Mouse (Mus musculus): Measurements from ENCODE around the gene Morc4.

The Morc4 gene

GRCm38 (mm10) chrX:139805918-139806317 is 65.6 kb downstream of the Morc4 start:
- no peak for DNase-seq (ENCODE audit: low read depth, low spot score)

DNA sequence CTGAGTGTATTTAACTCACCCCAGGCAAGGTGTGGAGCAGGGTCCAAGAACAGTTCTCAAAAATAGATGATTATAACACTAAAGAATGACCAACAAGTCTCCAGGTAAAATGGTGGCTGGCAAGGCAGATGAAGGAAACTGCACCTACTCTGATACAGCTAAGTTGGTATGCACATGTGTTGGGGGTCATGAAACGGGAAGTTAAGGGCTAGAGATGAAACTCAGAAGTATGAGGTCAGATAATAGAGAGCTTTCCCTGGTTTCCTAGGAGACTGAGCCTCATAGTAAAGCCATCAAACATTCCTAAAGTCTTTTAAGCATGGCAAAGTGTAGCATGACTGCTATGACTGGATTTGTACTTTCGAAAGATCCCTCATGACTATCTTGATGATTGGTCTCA is 68.4 kb downstream of the Morc4 start:
- DNase-seq (ENCODE audit: low read depth, low spot score), result no peak

- no peak for DNase-seq (ENCODE audit: low read depth, low spot score)
These were observed 71.0 kb downstream of the Morc4 start, which contains the start of gene Cldn2 for GRCm38 (mm10) chrX:139800406-139800878. TSS of gene Cldn2 (plus strand) at chrX:139800828.

- DNase-seq (ENCODE audit: low read depth, low spot score), result no peak
These were observed 71.5 kb downstream of the Morc4 start for GRCm38 (mm10) chrX:139799953-139800352.

- no peak for DNase-seq (ENCODE audit: low read depth, low spot score)
These were observed 73.6 kb downstream of the Morc4 start for GRCm38 (mm10) chrX:139797875-139798274.

- no peak for DNase-seq (ENCODE audit: low read depth, low spot score)
These were observed 75.4 kb downstream of the Morc4 start for GRCm38 (mm10) chrX:139796037-139796436.

GRCm38 (mm10) chrX:139794072-139794845 is 77.2 kb downstream of the Morc4 start:
- no peak for DNase-seq (ENCODE audit: low read depth, low spot score)

DNA sequence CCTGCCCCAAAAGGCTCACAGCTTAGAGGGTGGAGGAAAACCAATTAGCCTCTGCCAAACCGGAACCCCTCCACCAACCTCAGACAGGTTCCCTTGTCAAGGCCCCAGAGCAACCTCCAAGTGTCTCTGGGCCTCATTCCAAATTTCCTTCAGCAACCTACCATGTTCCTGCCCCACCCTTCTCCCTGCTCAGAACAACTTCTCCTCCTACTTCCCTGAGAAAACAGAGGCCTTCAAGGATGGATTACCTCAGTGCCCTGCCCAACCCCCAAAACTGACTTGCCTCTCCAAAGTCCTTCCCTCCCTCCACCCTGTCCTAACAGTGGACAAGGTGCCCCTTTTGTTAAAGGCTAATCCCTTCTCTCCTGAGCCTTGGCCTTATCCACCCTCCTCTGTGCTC is 85.7 kb downstream of the Morc4 start:
- no peak for DNase-seq (ENCODE audit: low read depth, low spot score)

DNA sequence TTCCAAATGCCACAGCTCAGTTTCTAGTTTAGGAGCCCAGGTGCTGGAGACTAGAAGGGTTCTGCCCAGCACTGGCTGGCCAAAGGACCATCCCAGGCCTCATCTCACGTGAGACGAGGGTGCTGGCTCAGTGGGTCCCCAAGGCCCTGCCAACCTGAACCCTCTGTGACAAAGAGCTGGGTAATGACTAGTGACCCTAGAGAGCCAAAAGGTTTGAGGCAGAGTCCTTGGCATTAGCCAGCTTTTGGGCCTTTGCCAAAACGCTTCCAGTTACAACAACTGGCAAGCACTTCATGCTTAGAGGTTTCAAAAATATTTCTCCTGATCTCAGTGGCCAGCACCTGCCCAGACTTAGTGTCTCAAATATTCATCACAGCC is 88.4 kb downstream of the Morc4 start:
- no peak for DNase-seq (ENCODE audit: low read depth, low spot score)

- no peak for DNase-seq (ENCODE audit: low read depth, low spot score)
These were observed 89.0 kb downstream of the Morc4 start, which contains the start of gene Ripply1 for GRCm38 (mm10) chrX:139782278-139783044. TSS of gene Ripply1 (minus strand) at chrX:139782353.

DNA sequence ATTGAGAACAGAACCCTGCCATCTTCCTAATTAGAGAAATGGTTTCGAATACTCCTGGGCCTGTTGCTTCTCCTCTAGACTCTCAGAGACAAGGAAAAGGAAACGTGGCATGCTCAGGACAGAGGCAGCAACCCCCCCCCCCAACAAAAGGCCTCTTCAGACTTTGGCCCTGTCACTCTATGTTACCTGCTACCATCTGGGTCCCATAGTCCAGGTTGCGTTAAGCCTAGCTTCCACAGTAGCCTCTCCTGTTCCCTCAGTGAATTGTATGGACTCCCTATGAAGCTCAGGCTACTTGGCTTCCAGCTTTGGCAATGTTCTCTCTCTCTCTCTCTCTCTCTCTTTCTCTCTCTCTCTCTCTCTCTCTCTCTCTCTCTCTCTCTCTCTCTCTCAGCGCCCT is 89.9 kb downstream of the Morc4 start:
- DNase-seq (ENCODE audit: low read depth, low spot score), result no peak

DNA sequence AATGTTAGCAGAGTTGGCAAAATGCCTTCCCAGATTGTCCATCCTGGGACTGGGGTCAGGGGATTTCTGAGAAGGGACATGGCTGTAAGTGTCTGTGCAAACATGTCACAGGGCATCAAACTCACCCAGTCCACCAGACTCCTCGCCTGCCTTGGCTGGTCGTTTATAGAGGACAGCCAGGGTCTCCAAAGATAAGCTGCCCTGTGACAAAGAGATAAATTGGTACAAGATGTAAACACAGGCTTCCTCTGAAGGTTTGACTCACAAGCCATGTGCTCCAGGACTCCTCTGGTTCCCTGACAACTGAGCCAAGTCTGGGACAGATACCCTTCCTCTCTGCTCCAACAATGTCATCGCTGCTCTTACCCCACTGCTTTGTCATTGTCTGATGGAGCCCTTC is 90.5 kb downstream of the Morc4 start:
- DNase-seq (ENCODE audit: low read depth, low spot score), result no peak

GRCm38 (mm10) chrX:139779401-139779800 is 92.1 kb downstream of the Morc4 start:
- DNase-seq (ENCODE audit: low read depth, low spot score), result no peak

DNA sequence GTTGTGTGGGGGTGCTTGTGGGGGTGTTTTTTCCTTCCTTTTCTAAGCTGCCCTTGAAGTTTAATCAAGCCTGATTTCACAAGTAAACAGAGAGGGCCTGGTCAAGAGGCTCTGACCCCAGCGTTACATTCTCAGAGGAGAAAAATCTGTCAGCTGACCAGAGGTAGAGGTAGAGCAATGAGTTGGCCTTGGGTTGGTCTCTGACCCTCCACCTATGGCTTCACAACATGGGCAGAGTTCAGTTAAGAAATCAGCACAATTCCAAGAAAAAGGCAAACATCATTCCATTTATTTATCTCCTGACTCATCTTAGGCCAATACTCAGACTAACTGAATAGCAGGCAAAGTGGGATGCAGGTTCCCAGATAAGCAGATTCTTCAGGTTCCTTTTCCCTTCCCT is 92.6 kb downstream of the Morc4 start:
- no peak for DNase-seq (ENCODE audit: low read depth, low spot score)

DNA sequence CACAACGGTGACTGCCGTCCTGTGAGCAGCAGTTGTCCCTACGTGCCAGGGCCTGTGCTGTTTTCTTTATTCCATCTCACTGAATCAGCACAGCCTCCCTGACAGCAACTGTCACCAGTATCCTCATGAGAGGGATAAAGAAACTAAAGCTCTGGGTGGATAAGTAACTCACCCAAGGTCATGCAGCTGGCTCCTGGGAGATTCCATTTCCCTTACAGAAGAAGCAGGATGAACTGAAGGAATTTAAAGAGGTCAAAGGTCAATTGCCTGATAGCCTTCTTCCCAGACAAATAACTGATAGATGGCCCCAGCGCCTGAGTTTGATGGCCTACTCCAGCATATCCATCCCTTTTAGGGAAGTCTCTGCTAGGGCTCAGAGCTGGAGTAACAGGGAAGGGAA is 94.1 kb downstream of the Morc4 start:
- DNase-seq (ENCODE audit: low read depth, low spot score), result no peak

GRCm38 (mm10) chrX:139775084-139775612 is 96.3 kb downstream of the Morc4 start:
- DNase-seq (ENCODE audit: low read depth, low spot score), result no peak

GRCm38 (mm10) chrX:139774309-139775083 is 97.0 kb downstream of the Morc4 start:
- DNase-seq (ENCODE audit: low read depth, low spot score), result no peak

Measured in c-Kit-negative CD71-positive TER-119-positive erythroid progenitor cells, embryonic 14.5 days (primary cell).